Mouse (Mus musculus) embryo, embryonic 11.5 days (tissue): ENCODE data around the gene Cflar.
"Not testable (repeated sequence)": the region's sequence is repeated elsewhere in the genome, so short reads cannot be mapped to it uniquely, and the experiment has no call there.

Source experiments
- DNase-seq: peaks from one replicate; pipeline ENCODE4 v3.0.0-alpha.2; 2012; ENCODE audit warnings: low read depth, low spot score

Cflar gene

DNA sequence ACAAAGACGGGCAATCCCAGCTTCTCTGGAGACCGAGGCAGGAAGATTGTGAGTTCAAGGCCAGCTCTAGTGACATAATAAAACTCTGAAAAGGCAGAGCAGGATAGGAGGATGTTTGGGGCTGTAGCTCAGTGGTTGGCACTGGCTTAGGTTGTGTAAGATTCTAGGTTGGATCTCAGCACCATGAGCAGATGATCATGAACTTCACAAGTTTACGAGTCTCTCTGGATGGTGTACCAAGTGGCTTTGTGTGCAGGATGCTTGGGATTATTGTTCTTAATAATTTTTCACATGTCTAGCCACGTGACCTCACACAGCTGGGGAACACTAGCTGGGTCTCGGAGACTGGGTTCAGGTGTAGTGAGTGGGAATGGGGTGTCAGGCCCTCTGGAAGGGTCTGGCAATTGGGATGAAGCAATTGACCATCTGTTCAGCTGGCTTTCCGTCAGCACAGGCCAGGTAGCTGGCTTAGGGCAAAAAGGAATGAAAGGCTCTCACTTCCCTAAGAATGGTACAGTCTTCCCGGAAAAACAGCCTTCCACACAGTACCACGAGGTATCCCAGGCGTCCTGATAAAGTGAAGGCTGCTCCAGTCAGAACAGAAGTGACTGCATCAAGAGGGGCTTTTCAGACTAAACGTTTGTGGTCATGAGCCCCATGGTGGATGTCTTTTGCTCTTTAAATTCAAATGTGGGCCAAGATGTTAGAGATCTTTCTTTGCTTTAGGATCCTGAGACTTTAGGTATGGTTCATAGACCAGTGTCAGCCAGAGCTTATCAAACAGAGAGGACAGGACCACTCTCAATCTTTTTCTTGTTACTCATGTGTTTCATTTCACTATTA is 16.7 kb downstream of the Cflar start:
- no peak for DNase-seq

DNA sequence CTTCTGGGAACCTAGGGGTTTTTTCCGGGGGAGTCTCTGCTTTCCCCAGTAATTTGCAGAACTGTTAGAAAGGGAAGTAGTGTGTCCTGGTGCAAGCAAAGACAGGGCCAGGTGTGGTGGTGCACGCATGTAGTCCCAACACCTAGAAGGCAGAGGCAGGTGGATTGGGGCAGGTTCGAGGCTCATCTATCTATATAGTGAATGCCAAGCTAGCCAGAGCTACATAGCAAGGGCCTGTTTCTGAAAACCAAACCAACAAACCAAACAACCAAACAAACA is 17.2 kb downstream of the Cflar start:
- DNase-seq, result no peak

DNA sequence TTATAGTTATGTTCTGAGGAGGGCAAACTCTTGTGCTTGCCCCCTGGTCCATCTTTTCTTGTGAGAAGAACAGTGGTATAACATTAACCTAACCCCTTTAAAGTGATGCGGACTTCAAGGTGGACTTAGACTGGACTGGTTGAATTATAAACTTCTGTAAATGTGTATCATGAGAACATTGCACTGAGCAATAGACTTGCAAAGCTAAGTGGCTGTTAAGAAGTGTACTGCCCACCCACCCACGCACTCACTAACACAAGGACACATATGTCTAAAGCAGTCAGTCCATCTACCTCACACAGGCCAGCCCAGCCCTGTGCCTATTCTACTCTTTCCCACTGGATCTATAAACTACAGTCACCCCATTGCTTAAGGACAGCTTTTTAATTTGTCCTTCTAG is 22.3 kb downstream of the Cflar start:
- no peak for DNase-seq

DNA sequence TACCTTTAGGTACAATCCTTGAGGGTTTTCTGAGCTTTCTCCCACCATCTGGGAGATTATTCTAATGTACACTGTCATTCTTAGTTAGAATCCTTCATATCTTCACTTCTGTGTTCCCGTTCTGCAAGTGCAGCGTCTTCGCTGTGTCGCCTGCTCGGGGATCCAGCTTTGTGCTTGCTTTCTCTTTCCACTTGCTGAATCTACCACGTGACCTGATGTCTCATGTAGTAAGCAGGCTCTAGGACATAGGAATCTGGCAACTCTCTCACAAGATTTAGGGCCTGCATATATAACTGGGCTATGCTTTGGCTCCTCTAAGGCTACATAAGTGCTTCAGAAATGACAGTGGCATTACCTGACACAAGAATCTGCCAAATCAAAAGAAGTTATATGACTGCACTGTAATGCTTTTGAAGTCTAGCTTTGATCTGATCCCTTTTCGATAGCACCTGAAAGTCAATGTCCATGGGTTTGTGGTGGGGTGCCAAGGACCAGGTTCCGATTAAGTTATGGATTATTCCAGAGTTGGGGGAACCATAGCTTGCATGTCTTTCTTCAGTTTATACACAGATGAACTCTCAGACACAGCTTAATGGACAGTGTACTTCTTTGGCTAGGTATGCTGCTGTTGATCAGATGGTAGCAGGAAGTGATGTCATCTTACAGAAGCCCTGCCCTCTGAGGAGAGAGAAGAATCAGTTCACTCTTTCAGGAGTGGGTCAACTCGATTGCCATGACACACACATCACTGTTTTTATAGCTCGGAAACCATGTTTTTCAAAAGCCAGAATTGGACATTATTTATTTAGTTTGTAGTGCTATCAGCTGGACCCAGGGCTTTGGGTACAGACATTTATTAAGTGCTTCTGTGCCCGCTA is 23.0 kb downstream of the Cflar start:
- no peak for DNase-seq

DNA sequence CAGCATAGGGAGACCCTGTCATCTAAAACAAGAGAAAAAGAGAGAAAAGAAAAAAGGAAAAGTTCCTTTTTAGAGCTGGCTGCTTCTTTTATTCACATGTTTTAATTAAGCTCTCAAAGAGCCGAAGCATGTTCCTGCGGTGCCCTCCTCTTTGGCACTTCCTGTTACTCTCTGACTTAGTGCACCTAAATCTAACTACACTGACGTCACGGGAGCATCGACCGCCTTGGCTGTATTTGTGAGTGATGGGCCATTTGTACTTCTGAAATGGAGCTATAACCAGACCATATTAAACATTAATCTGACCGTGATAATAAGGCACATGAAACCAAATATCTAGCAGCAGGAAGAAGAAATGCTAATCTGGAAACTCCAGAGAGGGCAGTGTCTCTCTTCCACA is 24.7 kb downstream of the Cflar start:
- no peak for DNase-seq

DNA sequence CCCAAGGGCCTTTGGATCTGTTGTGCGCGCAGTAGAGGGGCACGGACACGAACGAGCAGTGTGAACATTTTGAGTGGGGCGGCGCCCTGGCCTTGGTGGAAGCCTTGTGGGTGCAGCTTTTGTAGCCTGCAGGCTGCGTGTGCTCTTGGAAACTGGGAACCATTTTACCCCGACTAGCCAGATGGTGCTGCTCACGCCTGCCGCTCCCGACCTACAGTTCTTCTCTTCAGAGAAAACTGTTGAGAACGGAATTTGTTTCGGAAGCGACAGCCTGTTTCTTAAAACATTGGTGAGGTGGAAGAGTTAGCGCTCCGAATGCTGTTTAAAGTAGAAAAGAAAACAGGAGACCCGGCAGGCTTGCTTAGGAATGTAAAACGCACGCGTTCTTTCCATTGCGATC is 25.7 kb downstream of the Cflar start:
- DNase-seq, result no peak

DNA sequence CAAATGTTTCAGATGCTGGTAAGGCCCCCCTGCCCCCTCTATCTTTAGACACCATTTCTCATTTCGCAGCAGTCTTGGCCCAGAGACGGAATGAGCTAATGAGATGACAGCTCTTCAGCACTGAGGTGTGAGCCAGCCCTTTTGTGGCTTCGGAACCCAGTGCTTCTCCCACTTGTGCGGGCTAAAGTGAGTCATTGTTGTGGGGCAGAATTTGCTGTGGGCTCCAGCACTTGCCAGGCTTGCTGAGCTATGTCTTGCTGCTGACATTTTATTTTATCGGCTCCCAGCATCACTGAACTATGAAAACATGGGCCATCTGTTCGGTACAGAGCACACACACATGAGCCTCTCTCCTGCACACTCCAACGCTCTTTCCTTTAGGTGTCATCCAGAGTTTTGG is 28.2 kb downstream of the Cflar start:
- no peak for DNase-seq

DNA sequence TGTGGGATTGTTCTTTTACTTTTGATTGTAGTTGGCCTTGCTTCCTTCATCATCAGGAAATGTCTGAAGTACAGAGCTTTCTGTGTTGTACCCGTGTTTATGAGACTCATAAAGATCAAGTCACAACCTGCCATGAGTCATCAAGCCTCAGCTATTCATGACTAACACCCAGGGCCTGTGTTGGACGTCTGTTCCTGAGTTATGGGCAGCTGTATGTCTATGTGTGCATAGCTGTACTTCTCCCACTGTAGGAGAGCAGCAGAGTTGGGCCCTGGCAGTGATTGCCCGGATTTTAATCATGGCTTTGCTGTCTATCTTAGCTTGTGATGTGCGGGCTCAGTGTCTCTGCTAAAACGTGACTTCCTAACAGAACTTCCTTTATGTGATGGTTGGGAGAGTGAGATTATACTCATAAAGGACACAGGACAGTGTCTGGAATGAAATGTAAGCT is 31.3 kb downstream of the Cflar start:
- no peak for DNase-seq

DNA sequence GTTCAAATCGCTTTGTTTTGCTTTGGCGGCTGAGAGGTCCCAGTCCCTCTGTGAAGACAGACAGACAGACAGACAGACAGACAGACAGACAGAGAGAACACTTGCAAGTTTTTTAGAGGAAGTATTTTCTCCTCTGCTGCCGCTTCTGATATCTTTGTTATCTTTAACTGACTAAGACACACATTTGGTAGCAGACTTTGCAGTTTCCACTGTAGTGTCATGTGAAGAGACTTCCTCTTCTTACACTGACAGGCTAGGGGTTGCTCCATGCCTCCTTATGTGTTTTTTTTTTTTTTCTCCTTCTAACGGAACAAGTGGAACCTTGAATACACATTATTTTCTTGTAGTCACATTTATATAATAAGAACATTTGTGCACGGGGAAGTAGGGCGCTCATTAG is 31.9 kb downstream of the Cflar start:
- no peak for DNase-seq

DNA sequence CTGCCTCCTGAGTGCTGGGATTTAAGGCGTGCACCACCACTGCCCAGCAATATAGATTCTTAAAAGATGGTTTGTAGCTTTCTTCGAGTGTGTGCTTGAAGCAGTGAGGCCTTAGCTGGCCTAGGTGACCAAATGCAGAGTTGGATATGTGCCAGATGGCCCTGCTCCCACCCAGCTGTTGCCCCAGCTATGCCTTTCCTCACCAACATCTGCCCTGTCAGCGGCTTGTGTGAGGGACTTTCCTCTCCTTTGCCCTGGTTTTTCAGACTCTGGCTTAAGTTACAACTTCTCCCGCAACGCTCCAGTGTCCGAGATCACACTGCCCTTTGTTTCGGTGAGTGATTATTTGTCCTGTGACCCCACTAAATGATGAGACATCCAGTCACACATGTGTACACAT is 33.3 kb downstream of the Cflar start:
- no peak for DNase-seq

DNA sequence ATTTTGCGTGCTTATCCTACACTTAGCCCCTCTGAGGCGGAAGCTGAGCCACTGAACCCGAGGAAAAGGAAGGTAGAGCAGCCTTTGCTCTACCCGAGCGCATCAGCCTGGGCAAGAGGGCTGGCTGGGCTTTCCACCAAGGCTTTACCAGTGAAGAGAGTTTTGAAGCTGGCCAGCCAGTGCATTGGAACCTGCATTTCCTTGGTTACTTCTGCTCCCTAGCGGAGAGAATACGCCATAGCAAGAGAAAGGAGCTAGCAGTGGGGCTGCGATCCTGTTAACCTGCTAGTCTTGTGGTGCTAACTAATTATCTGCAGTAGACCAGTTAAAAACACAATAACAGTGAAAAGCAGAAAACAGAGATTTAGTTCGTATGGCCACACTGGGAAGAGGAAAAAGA is 35.6 kb downstream of the Cflar start:
- no peak for DNase-seq

DNA sequence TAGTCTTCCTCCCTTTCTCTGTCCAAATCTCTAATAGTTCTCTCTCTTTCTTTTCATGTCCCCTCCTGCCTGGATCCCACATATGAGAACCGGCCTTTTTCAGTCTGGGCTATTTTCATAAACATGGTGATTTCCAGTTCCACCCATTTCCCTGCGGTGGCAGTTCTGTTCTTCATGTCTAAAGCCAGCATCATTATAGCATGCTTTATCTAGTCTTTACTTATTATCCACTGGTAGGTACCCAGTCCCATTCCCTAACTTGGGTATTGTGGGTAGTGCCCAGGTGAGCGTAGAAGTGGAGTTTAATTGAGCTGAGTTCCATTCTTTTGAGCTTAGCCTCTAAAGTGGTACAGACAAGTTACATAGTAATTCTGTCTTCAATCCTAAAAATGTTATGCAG is 48.1 kb downstream of the Cflar start:
- DNase-seq, result no peak

DNA sequence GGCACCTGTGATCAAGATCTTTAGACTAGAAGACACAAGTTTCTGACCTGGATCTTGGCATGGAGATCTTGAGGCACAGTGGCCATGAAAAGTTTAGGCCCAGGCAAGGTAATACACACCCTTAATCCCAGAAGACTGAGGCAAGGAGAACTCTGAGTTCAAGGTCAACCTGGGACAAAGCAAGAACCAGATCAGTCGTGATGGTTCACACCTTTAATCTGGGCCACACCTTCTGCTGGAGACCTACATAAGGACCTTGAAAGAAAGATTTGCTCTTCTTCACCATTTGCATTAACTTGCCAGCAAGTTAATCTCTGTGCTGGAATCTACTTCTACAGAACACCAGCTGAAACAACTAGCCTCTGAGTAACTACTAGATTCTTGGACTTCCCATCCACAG is 49.3 kb downstream of the Cflar start:
- DNase-seq, result no peak

DNA sequence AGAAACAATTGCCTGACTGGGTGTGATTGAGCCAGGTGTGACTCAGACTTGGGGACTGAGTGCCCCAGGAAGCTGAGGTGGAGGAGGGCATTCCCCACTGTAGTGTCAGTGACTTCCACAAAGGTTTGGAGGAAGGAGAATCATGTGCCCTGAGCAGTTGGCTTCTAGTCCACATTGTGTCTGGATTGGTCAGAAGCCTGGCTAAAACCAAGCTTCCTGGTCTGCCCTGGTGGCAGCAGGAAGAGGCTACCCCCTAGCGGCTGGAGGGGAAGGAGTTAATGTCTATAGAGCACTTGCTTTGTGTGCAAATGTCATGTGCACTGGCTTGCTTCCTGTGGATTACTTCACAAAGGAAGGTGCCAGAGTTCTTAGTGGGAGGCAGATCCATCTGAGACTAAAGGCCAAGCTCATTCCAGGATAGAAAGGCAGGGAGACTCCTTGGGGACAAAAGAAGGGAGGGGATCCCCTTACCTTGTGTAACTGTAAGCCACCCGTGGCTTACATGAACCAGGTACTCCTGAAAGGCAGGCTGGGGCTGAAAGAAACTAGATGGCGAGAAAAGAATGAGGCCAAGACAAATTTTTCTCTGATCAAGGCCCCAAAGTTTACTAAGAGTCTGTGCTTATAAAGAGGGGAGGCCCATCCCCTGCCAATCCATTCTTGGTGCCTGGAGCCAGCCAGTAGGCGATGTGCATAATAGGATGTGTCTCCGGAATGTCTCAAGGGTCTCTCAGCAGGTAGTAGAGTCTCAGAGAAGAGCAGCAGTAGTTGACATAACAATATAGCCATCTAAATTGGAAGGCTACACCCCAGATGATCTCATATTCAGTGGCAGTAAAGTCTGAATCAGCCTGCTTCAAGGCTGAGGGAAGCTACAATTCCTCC is 50.3 kb downstream of the Cflar start:
- not testable (repeated sequence) for DNase-seq

DNA sequence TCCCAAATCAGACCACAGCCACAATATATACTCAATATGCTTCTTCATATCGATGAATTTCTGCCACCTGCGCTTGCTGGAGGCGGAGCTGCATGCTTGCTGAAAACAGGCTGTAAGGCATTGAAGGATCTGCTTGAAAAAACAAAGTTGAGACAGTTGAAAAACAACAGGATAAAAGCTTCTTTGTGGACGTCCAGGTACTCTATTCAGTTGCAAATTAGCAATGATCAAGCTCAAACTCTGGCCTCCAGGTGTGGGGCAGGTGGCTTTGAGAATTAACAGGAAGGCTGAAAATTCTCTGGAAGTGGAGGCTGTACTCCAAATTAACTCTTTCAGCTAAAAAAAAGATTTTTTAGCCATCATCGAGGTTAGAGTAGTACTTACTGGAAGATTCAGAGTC is 51.3 kb downstream of the Cflar start:
- no peak for DNase-seq

DNA sequence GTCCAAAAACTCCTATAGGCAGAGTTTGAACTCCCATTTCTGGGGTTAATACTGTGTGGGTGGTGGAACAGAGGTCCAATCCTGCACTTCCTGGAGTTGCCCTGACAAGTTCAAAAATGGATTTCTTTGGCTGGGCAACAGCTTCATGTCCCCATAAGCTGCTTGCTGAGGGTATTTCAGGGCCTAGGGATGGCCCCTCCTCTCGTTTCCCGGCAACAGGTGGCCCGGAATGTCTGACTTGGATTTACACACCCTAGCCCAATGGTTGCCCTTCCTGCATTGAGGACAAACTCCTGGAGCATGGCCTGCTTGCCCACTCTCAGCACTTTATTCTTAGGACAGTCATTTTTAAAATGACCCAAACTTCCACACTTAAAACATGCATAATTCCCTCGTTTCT is 55.1 kb downstream of the Cflar start:
- not testable (repeated sequence) for DNase-seq

DNA sequence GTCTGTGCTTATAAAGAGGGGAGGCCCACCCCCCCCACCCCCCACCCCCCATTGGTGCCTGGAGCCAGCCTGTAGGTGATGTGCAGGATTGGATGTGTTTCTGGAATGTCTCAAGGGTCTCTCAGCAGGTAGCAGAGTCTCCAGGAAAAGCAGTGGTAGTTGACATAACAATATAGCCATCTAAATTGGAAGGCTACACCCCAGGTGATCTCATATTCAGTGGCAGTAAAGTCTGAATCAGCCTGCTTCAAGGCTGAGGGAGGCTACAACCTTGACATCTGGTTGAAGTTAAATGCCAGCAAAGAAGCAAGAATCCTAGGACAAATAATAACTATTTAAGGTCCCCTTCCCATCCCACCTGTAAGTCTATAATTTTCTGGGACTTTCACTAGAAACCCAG is 57.8 kb downstream of the Cflar start:
- DNase-seq, result no peak

DNA sequence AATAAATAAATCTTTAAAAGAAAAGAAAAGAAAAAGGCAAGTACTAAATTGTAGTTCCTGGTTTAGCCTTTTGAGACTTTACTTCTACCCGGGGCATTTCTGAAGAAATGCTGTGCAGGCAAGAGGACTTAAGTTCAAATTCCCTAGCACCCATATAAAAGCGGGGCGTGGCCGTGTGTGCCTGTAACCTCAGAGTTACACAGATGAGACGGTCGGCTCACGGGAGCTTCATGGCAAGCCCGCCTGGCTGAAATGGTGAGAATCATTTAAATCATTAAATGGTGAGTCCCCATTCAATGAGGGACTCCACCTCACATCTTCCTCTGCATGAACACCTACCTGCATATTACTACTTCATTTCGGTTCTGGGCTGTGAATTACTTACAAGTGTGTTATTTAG is 58.4 kb downstream of the Cflar start:
- no peak for DNase-seq

DNA sequence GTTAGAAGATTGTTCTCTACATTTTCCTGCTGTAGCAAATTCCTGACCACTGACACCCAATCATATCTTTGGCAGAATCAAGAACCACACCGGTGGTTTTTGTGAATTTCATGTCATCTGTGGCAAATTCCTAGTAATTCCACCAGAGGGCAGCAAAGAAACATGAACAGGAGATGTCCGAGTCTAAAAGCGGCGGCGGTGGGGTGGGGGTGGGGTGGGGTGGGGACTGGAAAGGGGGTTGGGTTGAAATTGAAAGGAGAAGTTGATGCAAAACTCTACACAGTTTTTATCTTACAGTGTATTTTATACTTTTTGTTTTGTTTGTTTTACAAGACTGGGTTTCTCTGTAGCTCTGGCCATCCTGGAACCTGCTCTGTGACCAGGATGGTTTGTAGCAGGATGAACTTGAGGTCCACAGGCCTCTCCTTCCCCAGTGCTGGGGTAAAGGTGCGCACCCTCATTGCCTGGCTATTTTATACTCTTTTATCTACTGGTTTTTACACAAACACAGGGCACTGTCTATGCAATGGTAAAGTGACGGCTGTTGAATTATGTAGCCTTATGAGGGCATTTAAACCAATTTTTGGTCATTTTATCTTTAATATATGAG is 58.9 kb downstream of the Cflar start:
- DNase-seq, result peak; percentile 48

DNA sequence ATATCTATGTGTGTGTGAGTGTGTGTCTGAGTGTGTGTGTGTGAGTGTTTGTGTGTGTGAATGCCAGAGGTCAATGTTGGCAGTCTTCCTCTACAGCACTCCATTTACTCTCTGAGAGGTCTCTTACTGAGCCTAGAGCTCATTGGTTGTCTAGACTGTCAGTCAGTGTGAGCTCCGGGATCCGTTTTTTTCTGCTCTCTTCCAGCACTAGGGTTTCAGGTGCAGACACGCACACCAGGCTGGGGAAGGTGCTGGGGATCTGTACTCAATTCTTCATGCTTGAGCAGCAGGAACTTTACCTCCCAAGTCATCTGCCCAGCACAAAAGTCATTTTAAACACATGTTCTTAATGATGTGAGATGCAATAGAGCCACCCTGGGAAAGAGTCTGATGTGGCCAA is 60.8 kb downstream of the Cflar start:
- DNase-seq, result no peak

DNA sequence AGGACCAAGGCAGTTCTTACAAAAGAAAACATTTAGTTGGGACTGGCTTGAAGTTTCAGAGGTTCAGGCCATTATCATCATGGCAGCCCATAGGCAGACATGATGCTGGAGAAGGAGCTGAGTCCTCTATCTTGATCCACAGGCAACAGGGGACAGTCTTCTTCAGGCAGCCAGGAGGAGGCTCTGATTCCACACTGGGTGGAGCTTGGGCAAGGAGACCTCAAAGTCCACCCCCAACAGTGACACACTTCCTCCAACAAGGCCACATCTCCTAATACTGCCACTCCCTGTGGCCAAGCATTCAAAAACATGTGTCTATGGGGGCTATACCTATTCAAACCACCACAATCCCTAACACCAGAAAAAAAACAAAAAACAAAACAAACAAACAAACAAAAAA is 62.0 kb downstream of the Cflar start:
- DNase-seq, result no peak

DNA sequence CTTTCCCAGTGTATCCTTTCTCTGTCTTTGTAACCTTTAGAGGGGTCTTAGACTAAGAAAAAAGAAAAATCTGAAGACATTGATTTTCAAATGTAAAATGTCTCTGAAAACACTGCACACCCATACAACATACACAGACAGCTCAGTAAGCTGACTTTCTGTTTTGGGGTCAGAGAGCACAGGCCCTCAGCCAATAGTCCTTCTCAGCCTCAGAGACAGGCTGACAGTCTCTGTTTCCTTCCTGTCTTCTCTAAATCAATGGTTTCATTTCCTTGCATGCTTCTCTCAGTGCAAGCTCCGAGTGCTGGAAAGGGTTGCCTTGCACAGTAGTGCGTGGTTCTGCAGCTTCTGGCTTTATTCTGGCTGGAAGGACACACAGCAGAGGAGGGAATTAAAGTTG is 62.6 kb downstream of the Cflar start:
- DNase-seq, result no peak
